Mouse (Mus musculus): Measurements from ENCODE around the gene Gm10065. TPM values are rescaled to one million over a fixed set of nuclear protein-coding genes. Genes with fewer than 3 reads are reported as not detected.
"Not testable (repeated sequence)": the region's sequence is repeated elsewhere in the genome, so short reads cannot be mapped to it uniquely, and the experiment has no call there.

Gene Gm10065
- not detected in 2 replicates for polyA plus RNA-seq (2015; fragmentation: Nextera tagmentation; extraction: Ambion mirVana)

DNA sequence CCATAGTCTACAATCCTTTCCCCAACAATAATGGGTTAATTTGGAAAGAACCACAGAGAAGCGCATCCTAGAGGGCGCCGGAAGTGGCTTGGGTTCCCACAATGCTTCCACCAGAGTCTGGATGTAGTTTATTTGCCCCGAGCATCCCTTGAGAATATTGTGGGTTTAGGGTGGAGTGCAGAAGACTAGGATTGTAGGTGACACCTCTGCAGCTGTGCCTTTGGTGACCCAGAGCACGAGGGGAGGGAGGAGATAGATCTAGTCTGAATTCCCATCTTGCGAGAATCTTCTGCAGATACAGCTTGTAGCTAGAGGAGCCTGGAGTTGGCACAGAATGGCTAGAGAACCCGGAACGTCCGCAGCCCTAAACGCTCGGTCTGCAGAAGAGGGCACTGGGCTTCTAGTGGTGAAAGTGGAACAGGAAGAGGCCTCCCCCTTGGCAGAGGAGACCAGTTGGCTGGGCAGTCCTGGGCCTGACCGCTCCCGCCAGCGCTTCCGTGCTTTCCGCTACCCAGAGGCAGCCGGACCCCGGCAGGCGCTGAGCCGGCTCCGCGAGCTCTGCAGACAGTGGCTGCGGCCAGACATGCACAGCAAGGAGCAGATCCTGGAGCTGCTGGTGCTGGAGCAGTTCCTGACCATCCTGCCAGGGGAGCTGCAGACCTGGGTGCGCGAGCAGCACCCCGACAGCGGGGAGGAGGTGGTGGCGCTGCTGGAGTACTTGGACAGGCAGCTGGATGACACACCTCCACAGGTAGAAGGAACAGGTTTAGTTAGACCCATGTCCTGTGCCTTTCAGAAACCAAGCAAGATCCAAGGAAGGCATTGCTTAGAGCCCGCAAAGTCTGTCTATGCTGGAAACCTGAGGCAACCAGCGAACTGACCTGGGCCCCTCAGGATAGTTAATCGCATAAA, at the start of gene Gm10065, which contains the start of gene Zkscan4:
Gm10065 (minus strand) TSS at position 683 of the 912 bp plus-strand sequence.
Zkscan4 (plus strand) TSS at position 149 of the 912 bp plus-strand sequence.
- H3K27ac ChIP-seq = peak within 1 kb of the TSS; percentile 85
- H3K9me3 ChIP-seq, H3K27me3 ChIP-seq, H3K36me3 ChIP-seq: not testable (repeated sequence)
- 5% methylated on average over 31 of the region's 31 CpGs for WGBS
- H3K4me2 ChIP-seq = peak within 1 kb of the TSS; percentile 70
- H3K4me3 ChIP-seq = peak within 1 kb of the TSS; percentile 55
- ATAC-seq (ENCODE audit: low FRiP score) = peak; percentile 91
- peaks cover 12% of the 10 kb centered on the region for H3K4me1 ChIP-seq (replicated peaks)
- H3K9ac ChIP-seq = peak within 1 kb of the TSS; percentile 82

GRCm38 (mm10) chr13:21506221-21506649, 27.0 kb upstream of the Gm10065 start:
- H3K9me3 ChIP-seq = no peaks in the 10 kb centered on the region
- peak overlapping the region; percentile 72 for H3K9ac ChIP-seq
- H3K4me1 ChIP-seq (replicated peaks) = peaks cover 4% of the 10 kb centered on the region; the same call in 1 of the 2 replicates
- peak overlapping the region; percentile 65 for H3K27ac ChIP-seq
- no peaks in the 10 kb centered on the region for H3K36me3 ChIP-seq
- peak overlapping the region; percentile 63 for H3K4me2 ChIP-seq
- peak overlapping the region; percentile 55 for H3K4me3 ChIP-seq
- no peaks in the 10 kb centered on the region for H3K27me3 ChIP-seq
- peak; percentile 100 for ATAC-seq (ENCODE audit: low FRiP score)
- WGBS = under 1% methylated on average over 21 of the region's 21 CpGs

GRCm38 (mm10) chr13:21502296-21502695, 23.1 kb upstream of the Gm10065 start:
- 90% methylated on average over 5 of the region's 5 CpGs for WGBS
- Histone ChIP-seq H3K4me2 (no peak overlapping the region), H3K27ac (no peak overlapping the region), H3K4me3 (no peak overlapping the region), H3K9ac (no peak overlapping the region), H3K36me3 (no peaks in the 10 kb centered on the region), H3K9me3 (no peaks in the 10 kb centered on the region), H3K27me3 (no peaks in the 10 kb centered on the region), H3K4me1 (replicated peaks) (peaks cover 4% of the 10 kb centered on the region; the same call in 1 of the 2 replicates)
- no peak for ATAC-seq (ENCODE audit: low FRiP score)

- H3K9ac ChIP-seq; H3K9me3 ChIP-seq; H3K4me1 ChIP-seq (replicated peaks); H3K36me3 ChIP-seq; H3K27ac ChIP-seq; H3K4me2 ChIP-seq; H3K4me3 ChIP-seq; ATAC-seq (ENCODE audit: low FRiP score); H3K27me3 ChIP-seq: not testable (repeated sequence)
- WGBS = 95% methylated on average over 17 of the region's 17 CpGs
Observed at GRCm38 (mm10) chr13:21501182-21501581, 21.9 kb upstream of the Gm10065 start, which contains the start of gene Gm11273. Gene Gm11273 (minus strand): TSS chr13:21501418.

- ATAC-seq (ENCODE audit: low FRiP score) = no peak
- 93% methylated on average over 21 of the region's 21 CpGs for WGBS
- Histone ChIP-seq H3K4me3 (no peak within 1 kb of the TSS), H3K27ac (no peak within 1 kb of the TSS), H3K9me3 (no peaks in the 10 kb centered on the region), H3K36me3 (no peaks in the 10 kb centered on the region), H3K4me1 (replicated peaks) (no peaks in the 10 kb centered on the region), H3K9ac (no peak within 1 kb of the TSS), H3K4me2 (no peak within 1 kb of the TSS), H3K27me3 (no peaks in the 10 kb centered on the region)
Observed at GRCm38 (mm10) chr13:21495080-21495479, 15.8 kb upstream of the Gm10065 start, which contains the start of gene AK157302. Gene AK157302 (plus strand): TSS chr13:21495223.

- H3K36me3 ChIP-seq = no peaks in the 10 kb centered on the region
- H3K4me1 ChIP-seq (replicated peaks) = no peaks in the 10 kb centered on the region
- no peak overlapping the region for H3K9ac ChIP-seq
- no peak overlapping the region for H3K27ac ChIP-seq
- H3K27me3 ChIP-seq = no peaks in the 10 kb centered on the region
- H3K4me3 ChIP-seq = no peak overlapping the region
- 97% methylated on average over 5 of the region's 5 CpGs for WGBS
- H3K9me3 ChIP-seq = no peaks in the 10 kb centered on the region
- H3K4me2 ChIP-seq = no peak overlapping the region
- ATAC-seq (ENCODE audit: low FRiP score) = no peak
Observed at GRCm38 (mm10) chr13:21492847-21493246, 13.6 kb upstream of the Gm10065 start.

GRCm38 (mm10) chr13:21486881-21487280, 7.6 kb upstream of the Gm10065 start:
- H3K4me1 ChIP-seq (replicated peaks) = no peaks in the 10 kb centered on the region
- 98% methylated on average over 1 of the region's 1 CpGs for WGBS
- no peak for ATAC-seq (ENCODE audit: low FRiP score)
- H3K9me3 ChIP-seq = 0 out of 2 replicates have a peak, but pooled peaks cover 7% of the 10 kb centered on the region
- H3K4me2 ChIP-seq = no peak overlapping the region
- H3K36me3 ChIP-seq = peaks cover 41% of the 10 kb centered on the region
- H3K27ac ChIP-seq = no peak overlapping the region
- H3K27me3 ChIP-seq = no peaks in the 10 kb centered on the region
- no peak overlapping the region for H3K9ac ChIP-seq
- H3K4me3 ChIP-seq = no peak overlapping the region

DNA sequence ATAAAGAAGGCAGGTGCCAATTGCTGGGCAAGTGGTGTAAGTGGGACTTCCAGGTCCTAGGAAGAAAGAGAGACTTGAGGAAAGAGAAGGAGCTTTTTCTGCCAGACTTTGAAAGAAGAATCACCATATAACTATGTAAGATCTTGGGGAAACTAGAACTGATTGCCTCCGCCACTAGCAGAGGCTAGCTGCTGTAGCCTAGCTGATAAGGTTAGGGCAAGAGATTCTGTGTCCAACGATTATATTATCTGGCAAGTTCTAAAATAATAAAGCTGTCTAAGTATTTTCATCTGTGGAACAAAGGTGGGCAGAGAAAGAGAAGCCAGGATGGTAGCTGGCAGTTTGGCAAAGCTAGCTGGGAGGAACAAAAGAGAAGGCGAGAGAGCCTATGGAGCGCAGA, 6.8 kb downstream of the Gm10065 start:
- Histone ChIP-seq H3K4me3 (no peak overlapping the region), H3K36me3 (no peaks in the 10 kb centered on the region), H3K9ac (no peak overlapping the region), H3K27ac (no peak overlapping the region), H3K27me3 (peaks cover 11% of the 10 kb centered on the region; the same call in 1 of the 2 replicates), H3K4me2 (no peak overlapping the region), H3K4me1 (replicated peaks) (0 out of 2 replicates have a peak, but pooled peaks cover 3% of the 10 kb centered on the region), H3K9me3 (no peaks in the 10 kb centered on the region)
- 29% methylated on average over 4 of the region's 4 CpGs for WGBS
- ATAC-seq (ENCODE audit: low FRiP score) = no peak

DNA sequence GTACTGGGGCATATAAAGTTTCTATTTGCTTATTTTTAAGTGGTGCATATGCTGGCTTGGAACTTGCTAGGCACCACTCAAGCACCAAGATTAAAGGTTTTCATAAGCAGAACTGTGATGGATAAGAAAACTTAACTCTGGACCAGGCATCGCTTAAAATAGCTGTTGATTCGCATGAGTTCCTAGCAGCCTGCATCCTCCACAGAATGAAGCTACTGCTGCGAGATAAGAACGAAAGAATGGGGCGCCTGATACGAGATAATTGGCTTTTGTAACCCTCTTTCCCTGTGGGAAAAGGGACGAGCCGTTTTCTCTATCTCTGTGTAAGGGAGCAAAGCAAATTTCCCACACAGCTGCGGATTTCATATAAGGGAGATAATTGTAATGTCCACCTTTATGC, 10.1 kb downstream of the Gm10065 start:
- Histone ChIP-seq H3K27me3 (0 out of 2 replicates have a peak, but pooled peaks cover 10% of the 10 kb centered on the region), H3K9me3 (no peaks in the 10 kb centered on the region), H3K36me3 (no peaks in the 10 kb centered on the region), H3K4me3 (no peak overlapping the region), H3K9ac (no peak overlapping the region), H3K27ac (no peak overlapping the region), H3K4me2 (peak overlapping the region; percentile 78), H3K4me1 (replicated peaks) (0 out of 2 replicates have a peak, but pooled peaks cover 3% of the 10 kb centered on the region)
- 29% methylated on average over 9 of the region's 9 CpGs for WGBS
- ATAC-seq (ENCODE audit: low FRiP score) = no peak

DNA sequence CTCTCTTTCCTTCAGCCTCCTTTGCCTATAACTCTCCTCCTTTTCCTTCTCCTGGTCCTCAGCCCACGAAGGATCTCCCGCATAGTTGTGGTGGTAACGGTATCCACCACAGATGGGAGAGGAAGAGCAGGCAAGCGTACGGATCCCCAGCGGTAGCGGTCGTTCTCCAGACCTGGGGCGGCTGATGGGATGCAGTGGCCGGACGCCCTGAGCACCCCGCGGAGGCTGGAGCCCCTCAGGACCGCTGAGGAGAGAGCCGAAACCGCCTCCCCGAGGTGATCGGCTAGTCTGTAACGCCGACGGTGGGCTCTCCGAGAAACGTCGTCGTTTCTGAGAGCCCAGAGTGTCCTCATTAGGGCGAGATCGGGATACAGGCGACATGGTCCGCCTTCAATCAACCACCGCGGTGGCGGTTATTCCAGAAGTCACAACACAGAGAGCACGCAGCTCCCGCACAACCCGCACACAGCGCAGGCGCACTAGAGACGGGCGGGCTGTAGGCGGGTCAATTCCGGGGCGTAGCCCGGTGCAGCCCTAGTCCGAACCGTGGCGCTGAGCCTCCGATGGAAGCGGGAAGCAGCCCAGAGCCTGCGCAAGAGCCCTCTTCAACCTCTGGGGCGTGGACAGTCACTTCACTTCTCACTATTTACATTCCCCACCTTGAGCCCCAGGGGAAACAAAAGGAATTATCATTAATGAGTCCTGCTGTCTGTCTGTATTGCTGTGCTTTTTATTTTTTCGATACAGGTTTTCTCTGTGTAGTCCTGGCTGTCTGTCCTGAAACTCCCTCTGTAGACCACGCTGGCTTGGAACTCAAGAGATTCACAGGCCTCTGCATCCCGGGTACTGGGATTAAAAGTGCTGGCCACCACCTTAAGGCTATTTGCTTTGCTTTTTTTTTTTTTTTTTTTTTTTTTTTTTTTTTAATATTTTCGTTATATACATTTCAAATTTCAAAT, 10.9 kb downstream of the Gm10065 start, which contains the start of gene Nkapl:
Nkapl (minus strand) TSS at position 449 of the 959 bp plus-strand sequence.
- Histone ChIP-seq H3K9me3 (no peaks in the 10 kb centered on the region), H3K36me3 (no peaks in the 10 kb centered on the region), H3K9ac (peak within 1 kb of the TSS; percentile 80), H3K4me3 (peak within 1 kb of the TSS; percentile 58), H3K4me1 (replicated peaks) (0 out of 2 replicates have a peak, but pooled peaks cover 3% of the 10 kb centered on the region), H3K4me2 (peak within 1 kb of the TSS; percentile 78), H3K27me3 (0 out of 2 replicates have a peak, but pooled peaks cover 10% of the 10 kb centered on the region), H3K27ac (peak within 1 kb of the TSS; percentile 83)
- peak; percentile 100 for ATAC-seq (ENCODE audit: low FRiP score)
- 2% methylated on average over 54 of the region's 54 CpGs for WGBS

- H3K27me3 ChIP-seq = 0 out of 2 replicates have a peak, but pooled peaks cover 10% of the 10 kb centered on the region
- no peak for ATAC-seq (ENCODE audit: low FRiP score)
- no peaks in the 10 kb centered on the region for H3K36me3 ChIP-seq
- H3K4me3 ChIP-seq = no peak overlapping the region
- H3K9me3 ChIP-seq = no peaks in the 10 kb centered on the region
- no peak overlapping the region for H3K27ac ChIP-seq
- 87% methylated on average over 10 of the region's 10 CpGs for WGBS
- no peak overlapping the region for H3K4me2 ChIP-seq
- no peak overlapping the region for H3K9ac ChIP-seq
- H3K4me1 ChIP-seq (replicated peaks) = 0 out of 2 replicates have a peak, but pooled peaks cover 3% of the 10 kb centered on the region
Observed at GRCm38 (mm10) chr13:21467336-21467735, 11.9 kb downstream of the Gm10065 start.
